Mouse (Mus musculus): ENCODE results near the gene Cog6.
"Not testable (repeated sequence)": the region's sequence is repeated elsewhere in the genome, so short reads cannot be mapped to it uniquely, and the experiment has no call there.

Cog6 gene

GRCm38 (mm10) chr3:53032432-53032831 is 15.4 kb upstream of the Cog6 start:
- DNase-seq (ENCODE audit: low spot score), result no peak

- no peak for DNase-seq (ENCODE audit: low spot score)
Observed at GRCm38 (mm10) chr3:53031586-53031985, 14.5 kb upstream of the Cog6 start.

- peak; percentile 75 for DNase-seq (ENCODE audit: low spot score)
Observed at GRCm38 (mm10) chr3:53029046-53029445, 12.0 kb upstream of the Cog6 start.

- DNase-seq (ENCODE audit: low spot score), result no peak
Observed at GRCm38 (mm10) chr3:53027333-53027732, 10.3 kb upstream of the Cog6 start.

- no peak for DNase-seq (ENCODE audit: low spot score)
Observed at GRCm38 (mm10) chr3:53007411-53007810, 9.6 kb downstream of the Cog6 start.

- DNase-seq (ENCODE audit: low spot score), result no peak
Observed at GRCm38 (mm10) chr3:53004406-53005114, 12.5 kb downstream of the Cog6 start.

- no peak for DNase-seq (ENCODE audit: low spot score)
Observed at GRCm38 (mm10) chr3:53002076-53002475, 15.0 kb downstream of the Cog6 start.

GRCm38 (mm10) chr3:52999996-53000395 is 17.0 kb downstream of the Cog6 start:
- DNase-seq (ENCODE audit: low spot score), result no peak

GRCm38 (mm10) chr3:52999016-52999744 is 17.9 kb downstream of the Cog6 start:
- no peak for DNase-seq (ENCODE audit: low spot score)

- no peak for DNase-seq (ENCODE audit: low spot score)
Observed at GRCm38 (mm10) chr3:52997381-52997780, 19.7 kb downstream of the Cog6 start.

- no peak for DNase-seq (ENCODE audit: low spot score)
Observed at GRCm38 (mm10) chr3:52996635-52997034, 20.4 kb downstream of the Cog6 start.

- DNase-seq (ENCODE audit: low spot score), result no peak
Observed at GRCm38 (mm10) chr3:52994666-52995065, 22.4 kb downstream of the Cog6 start.

GRCm38 (mm10) chr3:52993296-52993695 is 23.7 kb downstream of the Cog6 start:
- DNase-seq (ENCODE audit: low spot score), result no peak

- no peak for DNase-seq (ENCODE audit: low spot score)
Observed at GRCm38 (mm10) chr3:52990041-52990737, 26.8 kb downstream of the Cog6 start.

GRCm38 (mm10) chr3:52985508-52985941 is 31.5 kb downstream of the Cog6 start:
- DNase-seq (ENCODE audit: low spot score), result not testable (repeated sequence)

- DNase-seq (ENCODE audit: low spot score), result no peak
Observed at GRCm38 (mm10) chr3:52983772-52984171, 33.3 kb downstream of the Cog6 start.

- no peak for DNase-seq (ENCODE audit: low spot score)
Observed at GRCm38 (mm10) chr3:52982993-52983392, 34.0 kb downstream of the Cog6 start.

- DNase-seq (ENCODE audit: low spot score), result peak; percentile 65
Observed at GRCm38 (mm10) chr3:52974674-52975556, 42.1 kb downstream of the Cog6 start.

GRCm38 (mm10) chr3:52972916-52973315 is 44.1 kb downstream of the Cog6 start:
- DNase-seq (ENCODE audit: low spot score), result no peak

GRCm38 (mm10) chr3:52967046-52967445 is 50.0 kb downstream of the Cog6 start:
- DNase-seq (ENCODE audit: low spot score), result no peak

- no peak for DNase-seq (ENCODE audit: low spot score)
Observed at GRCm38 (mm10) chr3:52964206-52964605, 52.8 kb downstream of the Cog6 start.

- no peak for DNase-seq (ENCODE audit: low spot score)
Observed at GRCm38 (mm10) chr3:52963441-52963840, 53.6 kb downstream of the Cog6 start.
